Mouse (Mus musculus): Measurements from ENCODE around the gene Notum. TPM values are rescaled to one million over a fixed set of nuclear protein-coding genes. Genes with fewer than 3 reads are reported as not detected.

Gene Notum
- total and polyA plus RNA-seq, 2 experiments = 34.9 to 61.6 TPM

GRCm38 (mm10) chr11:120704486-120705325 is 43.7 kb upstream of the Notum start:
- TF ChIP-seq POLR2A (IDR thresholded peaks at IDR 0.05; ENCODE audit: extremely low read depth, insufficient read depth, low read length) (no peak), CTCF (IDR thresholded peaks at IDR 0.05; ENCODE audit: low read depth, low read length) (no peak)
- H3K27me3 ChIP-seq (ENCODE audit: control insufficient read depth, insufficient read depth, low read length) = no peaks in the 10 kb centered on the region
- H3K9ac ChIP-seq (ENCODE audit: low read depth, low read length) = no peak overlapping the region
- WGBS = 82% methylated on average over 8 of the region's 8 CpGs
- H3K27ac ChIP-seq (replicated peaks; ENCODE audit: insufficient read depth, low read depth, low read length) = no peak overlapping the region
- H3K36me3 ChIP-seq (ENCODE audit: control insufficient read depth, insufficient read depth, low read length) = peaks cover 3% of the 10 kb centered on the region; the same call in 1 of the 2 replicates
- no peak for DNase-seq (ENCODE audit: extremely low read depth, low read depth, low spot score)
- H3K79me2 ChIP-seq (ENCODE audit: control insufficient read depth, insufficient read depth, low read length) = no peaks in the 10 kb centered on the region
- H3K4me3 ChIP-seq (ENCODE audit: insufficient read depth, low read depth, low read length) = no peak overlapping the region
- no peaks in the 10 kb centered on the region for H3K4me1 ChIP-seq (ENCODE audit: control insufficient read depth, insufficient read depth, low read length)

DNA sequence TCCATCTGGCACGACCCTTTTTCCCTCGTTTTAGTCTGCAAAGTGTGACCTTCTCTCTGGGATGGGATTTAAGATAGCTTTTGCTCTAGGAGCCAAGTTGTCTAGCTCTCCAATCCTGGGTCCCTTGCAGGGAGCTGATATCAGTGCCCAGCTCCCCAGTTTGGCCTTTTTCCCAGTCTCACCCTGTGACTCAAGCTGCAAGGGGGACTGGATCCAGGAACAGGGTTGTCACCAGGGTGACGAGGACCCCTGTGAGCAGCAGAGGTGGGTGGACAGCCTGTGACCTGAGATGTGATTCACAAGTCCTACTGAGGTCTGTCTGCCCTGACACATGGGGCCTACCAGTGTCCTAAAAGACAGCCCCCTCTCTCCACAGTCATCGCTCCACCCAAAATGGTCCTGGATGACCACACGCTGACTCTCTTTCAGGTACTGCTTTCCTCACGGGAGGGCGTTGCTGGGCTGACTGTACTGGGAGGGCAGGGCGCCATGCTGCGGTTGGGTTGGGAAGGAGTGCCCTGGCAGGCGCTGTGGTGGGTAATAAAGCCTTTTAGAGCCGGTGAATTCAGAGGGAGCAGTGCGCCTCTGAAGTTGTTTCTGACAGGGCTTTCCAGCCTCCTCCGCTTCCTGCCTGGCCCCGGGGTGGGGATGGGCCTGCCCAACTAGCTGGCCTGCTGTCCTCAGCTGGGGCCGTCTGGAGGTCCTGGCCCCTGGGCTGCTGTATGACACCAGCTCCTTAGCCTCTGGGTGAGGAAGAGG is 42.9 kb upstream of the Notum start:
- TF ChIP-seq CTCF (IDR thresholded peaks at IDR 0.05; ENCODE audit: low read depth, low read length) (no peak), POLR2A (IDR thresholded peaks at IDR 0.05; ENCODE audit: extremely low read depth, insufficient read depth, low read length) (no peak)
- Histone ChIP-seq H3K27ac (replicated peaks; ENCODE audit: insufficient read depth, low read depth, low read length) (no peak overlapping the region), H3K4me3 (ENCODE audit: insufficient read depth, low read depth, low read length) (no peak overlapping the region), H3K27me3 (ENCODE audit: control insufficient read depth, insufficient read depth, low read length) (no peaks in the 10 kb centered on the region), H3K9ac (ENCODE audit: low read depth, low read length) (no peak overlapping the region), H3K36me3 (ENCODE audit: control insufficient read depth, insufficient read depth, low read length) (peaks cover 3% of the 10 kb centered on the region; the same call in 1 of the 2 replicates), H3K79me2 (ENCODE audit: control insufficient read depth, insufficient read depth, low read length) (no peaks in the 10 kb centered on the region), H3K4me1 (ENCODE audit: control insufficient read depth, insufficient read depth, low read length) (no peaks in the 10 kb centered on the region)
- WGBS = 87% methylated on average over 15 of the region's 15 CpGs
- no peak for DNase-seq (ENCODE audit: extremely low read depth, low read depth, low spot score)

GRCm38 (mm10) chr11:120697741-120698140 is 36.8 kb upstream of the Notum start:
- H3K4me3 ChIP-seq (ENCODE audit: insufficient read depth, low read depth, low read length) = no peak overlapping the region
- H3K79me2 ChIP-seq (ENCODE audit: control insufficient read depth, insufficient read depth, low read length) = peaks cover 3% of the 10 kb centered on the region; the same call in 1 of the 2 replicates
- TF ChIP-seq CTCF (IDR thresholded peaks at IDR 0.05; ENCODE audit: low read depth, low read length) (no peak), POLR2A (IDR thresholded peaks at IDR 0.05; ENCODE audit: extremely low read depth, insufficient read depth, low read length) (no peak)
- no peak for DNase-seq (ENCODE audit: extremely low read depth, low read depth, low spot score)
- no peaks in the 10 kb centered on the region for H3K27me3 ChIP-seq (ENCODE audit: control insufficient read depth, insufficient read depth, low read length)
- peaks cover 3% of the 10 kb centered on the region; the same call in 1 of the 2 replicates for H3K36me3 ChIP-seq (ENCODE audit: control insufficient read depth, insufficient read depth, low read length)
- H3K9ac ChIP-seq (ENCODE audit: low read depth, low read length) = no peak overlapping the region
- WGBS = 87% methylated on average over 10 of the region's 10 CpGs
- H3K27ac ChIP-seq (replicated peaks; ENCODE audit: insufficient read depth, low read depth, low read length) = no peak overlapping the region
- peaks cover 25% of the 10 kb centered on the region for H3K4me1 ChIP-seq (ENCODE audit: control insufficient read depth, insufficient read depth, low read length)

DNA sequence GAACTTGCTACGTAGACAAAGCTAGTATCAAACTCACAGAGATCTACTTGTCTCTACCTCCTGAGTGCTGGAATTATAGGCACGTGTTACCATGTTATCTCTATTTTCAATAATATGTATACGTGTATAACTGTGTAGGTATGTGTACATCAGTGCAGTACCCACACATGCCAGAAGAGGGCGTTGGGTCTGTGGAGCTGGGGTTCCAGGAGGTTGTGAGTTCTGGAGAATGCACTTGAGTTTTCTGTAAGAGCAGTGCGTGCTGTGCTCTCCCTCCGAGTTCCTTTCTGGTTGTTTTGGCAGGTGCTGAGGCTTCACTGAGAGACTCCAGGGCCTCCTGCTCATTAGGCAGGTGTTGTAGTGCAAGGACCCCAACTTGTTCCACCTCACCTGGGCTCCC is 35.6 kb upstream of the Notum start:
- Histone ChIP-seq H3K27ac (replicated peaks; ENCODE audit: insufficient read depth, low read depth, low read length) (no peak overlapping the region), H3K4me1 (ENCODE audit: control insufficient read depth, insufficient read depth, low read length) (peaks cover 36% of the 10 kb centered on the region), H3K9ac (ENCODE audit: low read depth, low read length) (no peak overlapping the region), H3K27me3 (ENCODE audit: control insufficient read depth, insufficient read depth, low read length) (no peaks in the 10 kb centered on the region), H3K36me3 (ENCODE audit: control insufficient read depth, insufficient read depth, low read length) (no peaks in the 10 kb centered on the region; the same call in 1 of the 2 replicates), H3K4me3 (ENCODE audit: insufficient read depth, low read depth, low read length) (no peak overlapping the region), H3K79me2 (ENCODE audit: control insufficient read depth, insufficient read depth, low read length) (peaks cover 4% of the 10 kb centered on the region; the same call in 1 of the 2 replicates)
- peak; percentile 30; the same call in 1 of the 2 replicates for TF ChIP-seq CTCF (IDR thresholded peaks at IDR 0.05; ENCODE audit: low read depth, low read length)
- no peak for TF ChIP-seq POLR2A (IDR thresholded peaks at IDR 0.05; ENCODE audit: extremely low read depth, insufficient read depth, low read length)
- no peak for DNase-seq (ENCODE audit: extremely low read depth, low read depth, low spot score)
- WGBS = 90% methylated on average over 6 of the region's 6 CpGs

GRCm38 (mm10) chr11:120695641-120696040 is 34.7 kb upstream of the Notum start:
- peak; percentile 84 for DNase-seq (ENCODE audit: extremely low read depth, low read depth, low spot score)
- Histone ChIP-seq H3K4me3 (ENCODE audit: insufficient read depth, low read depth, low read length) (no peak overlapping the region), H3K79me2 (ENCODE audit: control insufficient read depth, insufficient read depth, low read length) (peaks cover 7% of the 10 kb centered on the region; the same call in 1 of the 2 replicates), H3K4me1 (ENCODE audit: control insufficient read depth, insufficient read depth, low read length) (peaks cover 38% of the 10 kb centered on the region), H3K27me3 (ENCODE audit: control insufficient read depth, insufficient read depth, low read length) (no peaks in the 10 kb centered on the region), H3K36me3 (ENCODE audit: control insufficient read depth, insufficient read depth, low read length) (no peaks in the 10 kb centered on the region), H3K9ac (ENCODE audit: low read depth, low read length) (peak overlapping the region; percentile 14; the same call in 1 of the 2 replicates), H3K27ac (replicated peaks; ENCODE audit: insufficient read depth, low read depth, low read length) (peak overlapping the region; percentile 74)
- TF ChIP-seq CTCF (IDR thresholded peaks at IDR 0.05; ENCODE audit: low read depth, low read length) = no peak
- TF ChIP-seq POLR2A (IDR thresholded peaks at IDR 0.05; ENCODE audit: extremely low read depth, insufficient read depth, low read length) = no peak
- 43% methylated on average over 12 of the region's 12 CpGs for WGBS
